ENCODE assay signal across 8 mouse cellular contexts in the genomic region with DNA sequence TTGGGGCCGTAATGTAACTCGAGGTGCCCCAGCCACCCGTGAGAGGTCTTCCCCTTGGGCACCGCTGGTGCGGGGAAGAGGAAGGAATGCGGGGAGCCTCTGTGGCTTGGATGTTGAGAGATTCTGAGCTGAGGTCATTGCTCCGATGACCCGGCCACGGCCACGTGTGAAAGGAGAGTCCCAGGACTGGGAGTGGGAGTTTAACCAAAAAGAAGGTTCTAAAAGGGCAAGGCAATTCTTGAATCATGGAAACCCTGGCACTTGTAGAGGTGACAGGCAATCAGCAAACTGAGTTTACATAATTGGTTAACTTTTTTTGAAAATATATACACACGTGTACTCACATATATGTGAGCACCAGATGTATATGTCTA. TPM values are rescaled to one million over a fixed set of nuclear protein-coding genes. Genes with fewer than 3 reads are reported as not detected.
DNase-seq lines count a peak whose midpoint lies in the region; ATAC-seq and TF ChIP-seq lines count a peak whose summit lies in the region.

No protein-coding gene starts in this region.

- 11% methylated on average over 11 of the region's 11 CpGs for WGBS in heart, embryonic 10.5 days
- 7% methylated on average over 11 of the region's 11 CpGs for WGBS in hindbrain, embryonic 10.5 days
- 9% methylated on average over 11 of the region's 11 CpGs for WGBS in liver, embryonic 16.5 days (ENCODE audit: insufficient replicate concordance)
- 11% methylated on average over 11 of the region's 11 CpGs for WGBS in thymus, adult 2 months

- no peak for TF ChIP-seq CTCF in thymus, adult 2 months (IDR thresholded peaks at IDR 0.05; ENCODE audit: borderline replicate concordance, control insufficient read depth, extremely low read depth, insufficient read depth, low read length, poor library complexity)

- peak overlapping the region; percentile 67 for H3K27ac ChIP-seq in heart, embryonic 10.5 days
- no peak overlapping the region for H3K27ac ChIP-seq in ES-E14 (ENCODE audit: insufficient read depth, low read depth, low read length, poor library complexity, severe bottlenecking)
- H3K27ac ChIP-seq in hindbrain, embryonic 10.5 days = peak overlapping the region; percentile 82
- no peak overlapping the region for H3K27ac ChIP-seq in liver, embryonic 16.5 days (ENCODE audit: low read length)
- H3K27ac ChIP-seq in thymus, adult 2 months (ENCODE audit: control insufficient read depth, insufficient read depth, low read length) = no peak overlapping the region

- DNase-seq in heart, embryonic 10.5 days (ENCODE audit: low spot score) = no peak
- no peak for DNase-seq in heart, postnatal 25 days (ENCODE audit: low spot score)
- DNase-seq in ES-E14 (ENCODE audit: low read depth, low spot score) = no peak
- no peak for DNase-seq in hindbrain, embryonic 10.5 days (ENCODE audit: low spot score)
- DNase-seq in thymus, adult 2 months = no peak
- DNase-seq in cerebellum, postnatal 25 days = no peak

- H3K9ac ChIP-seq in ES-E14 (ENCODE audit: insufficient read depth, low read depth, low read length, poor library complexity, severe bottlenecking) = peak overlapping the region; percentile 39; the same call in 1 of the 2 replicates
- H3K9ac ChIP-seq in liver, embryonic 16.5 days (ENCODE audit: low read depth, low read length) = no peak overlapping the region

- no peak for TF ChIP-seq POLR2A in thymus, adult 2 months (IDR thresholded peaks at IDR 0.05; ENCODE audit: control insufficient read depth, extremely low read depth, insufficient read depth, low read length, poor library complexity)

- peaks cover 66% of the 10 kb centered on the region for H3K27me3 ChIP-seq in heart, embryonic 10.5 days (ENCODE audit: insufficient read depth, poor library complexity, severe bottlenecking)
- peaks cover 62% of the 10 kb centered on the region for H3K27me3 ChIP-seq in hindbrain, embryonic 10.5 days (ENCODE audit: insufficient read depth, poor library complexity, severe bottlenecking)
- peaks cover 27% of the 10 kb centered on the region for H3K27me3 ChIP-seq in liver, embryonic 16.5 days (ENCODE audit: control insufficient read depth, insufficient read depth, low read depth, low read length)
- peaks cover 3% of the 10 kb centered on the region; the same call in 1 of the 2 replicates for H3K27me3 ChIP-seq in thymus, adult 2 months (ENCODE audit: control insufficient read depth, insufficient read depth, low read length)

- in situ Hi-C loops in ES-E14 (cut with MboI; ENCODE audit: low sequenced_read_pairs in 2 of 2, unreplicated experiment in 2 of 2) = loop anchor here in 1 of 2 experiments (25.0 kb wide), 1 partner anchor 243 kb away; a partner anchor contains a TSS

- H3K4me2 ChIP-seq in liver, embryonic 16.5 days (ENCODE audit: low read depth, low read length) = peak overlapping the region; percentile 60

- peaks cover 12% of the 10 kb centered on the region for H3K4me1 ChIP-seq in heart, embryonic 10.5 days
- peaks cover 2 to 4% of the 10 kb centered on the region in 2 experiments; a peak in 1 of 4 replicates for H3K4me1 ChIP-seq in ES-E14 (ENCODE audit: control insufficient read depth in 2 of 2, insufficient read depth in 2 of 2, low read length in 2 of 2, poor library complexity in 1 of 2)
- peaks cover 19% of the 10 kb centered on the region for H3K4me1 ChIP-seq in hindbrain, embryonic 10.5 days (replicated peaks)
- H3K4me1 ChIP-seq in liver, embryonic 16.5 days (ENCODE audit: control insufficient read depth, low read depth, low read length) = no peaks in the 10 kb centered on the region
- no peaks in the 10 kb centered on the region for H3K4me1 ChIP-seq in thymus, adult 2 months (replicated peaks; ENCODE audit: control insufficient read depth, insufficient read depth, low read length)

- H3K9me3 ChIP-seq in heart, embryonic 10.5 days = no peaks in the 10 kb centered on the region
- H3K9me3 ChIP-seq in ES-E14 (ENCODE audit: control insufficient read depth, insufficient read depth, low read depth, low read length) = no peaks in the 10 kb centered on the region
- no peaks in the 10 kb centered on the region for H3K9me3 ChIP-seq in hindbrain, embryonic 10.5 days
- H3K9me3 ChIP-seq in liver, embryonic 16.5 days (replicated peaks; ENCODE audit: control insufficient read depth, low read length) = no peaks in the 10 kb centered on the region

- no peak for ATAC-seq in liver, embryonic 16.5 days (ENCODE audit: low read depth)
- no peak for ATAC-seq in erythroid progenitor cell, adult 5-6 weeks (replicated peaks; ENCODE audit: low FRiP score, poor library complexity, severe bottlenecking)

- no peaks in the 10 kb centered on the region for H3K36me3 ChIP-seq in heart, embryonic 10.5 days
- H3K36me3 ChIP-seq in ES-E14 (ENCODE audit: control insufficient read depth, insufficient read depth, low read length, poor library complexity, severe bottlenecking) = no peaks in the 10 kb centered on the region
- H3K36me3 ChIP-seq in hindbrain, embryonic 10.5 days = no peaks in the 10 kb centered on the region
- no peaks in the 10 kb centered on the region for H3K36me3 ChIP-seq in liver, embryonic 16.5 days (ENCODE audit: control insufficient read depth, insufficient read depth)
- H3K36me3 ChIP-seq in thymus, adult 2 months (ENCODE audit: control insufficient read depth, insufficient read depth, low read length) = no peaks in the 10 kb centered on the region

- intact Hi-C loops in heart, postnatal 25 days (cut with DNase I) = no loop called here

- H3K4me3 ChIP-seq in heart, embryonic 10.5 days = peak overlapping the region; percentile 73
- H3K4me3 ChIP-seq in ES-E14 (ENCODE audit: insufficient read depth in 1 of 2, low read depth in 1 of 2, low read length in 2 of 2, poor library complexity in 1 of 2, severe bottlenecking in 1 of 2) = peak overlapping the region; percentile 75 to 91
- peak overlapping the region; percentile 76 for H3K4me3 ChIP-seq in hindbrain, embryonic 10.5 days
- H3K4me3 ChIP-seq in liver, embryonic 16.5 days (ENCODE audit: low read depth, low read length) = no peak overlapping the region
- no peak overlapping the region for H3K4me3 ChIP-seq in thymus, adult 2 months (ENCODE audit: control insufficient read depth, insufficient read depth, low read length)

TF ChIP-seq in ES-E14, 5 proteins besides CTCF, POLR2A, EP300 and RAD21:
- TF ChIP-seq ZC3H11A (IDR thresholded peaks at IDR 0.05; ENCODE audit: borderline replicate concordance, low read depth, low read length) (no peak), MAFK (IDR thresholded peaks at IDR 0.05; ENCODE audit: insufficient read depth, low read depth, low read length) (no peak), ZNF384 (IDR thresholded peaks at IDR 0.05; ENCODE audit: low read depth, low read length) (no peak), CHD2 (IDR thresholded peaks at IDR 0.05; ENCODE audit: low read depth, low read length) (no peak), HCFC1 (IDR thresholded peaks at IDR 0.05; ENCODE audit: borderline replicate concordance, insufficient read depth, low read length) (0 out of 2 replicates have a peak, but pooled peaks have one; percentile 8)

RNA-seq across cellular contexts. Expression of a gene that starts 0.4 kb away (rescaled TPM):
- 0.65 and 1.2 TPM in 2 replicates for polyA plus RNA-seq in heart, embryonic 10.5 days (2016; fragmentation: Nextera tagmentation; extraction: Ambion mirVana)
- not detected for total RNA-seq in heart, postnatal 25 days (2021)
- total RNA-seq in ES-E14 (2012; rRNA removed) = 0.76 and 1.1 TPM in 2 replicates
- polyA plus RNA-seq in hindbrain, embryonic 10.5 days (2016; fragmentation: Nextera tagmentation; extraction: Ambion mirVana) = 2.1 and 2.9 TPM in 2 replicates
- polyA plus RNA-seq in liver, embryonic 16.5 days (2015; fragmentation: Nextera tagmentation; extraction: Ambion mirVana) = 0.05 and 0.21 TPM in 2 replicates
- not detected in 2 replicates for total RNA-seq in erythroid progenitor cell, adult 5-6 weeks (2015; ENCODE audit: low replicate concordance)
- total RNA-seq in erythroid progenitor cell, adult 5-6 weeks (2017; ENCODE audit: low replicate concordance) = not detected in 2 replicates
- polyA plus RNA-seq in thymus, adult 2 months (2012; rRNA removed) = 0.94 TPM in 1 of 2 replicates, not detected in the other

RNA-seq across cellular contexts. Expression of a gene that starts 56.2 kb away (rescaled TPM):
- polyA plus RNA-seq in heart, embryonic 10.5 days (2016; fragmentation: Nextera tagmentation; extraction: Ambion mirVana) = 54.8 and 54.9 TPM in 2 replicates
- 10 to 100 TPM; 33.4 to 42.2 TPM for total RNA-seq in heart, postnatal 25 days (2021)
- 7.6 and 12.8 TPM in 2 replicates for total RNA-seq in ES-E14 (2012; rRNA removed)
- polyA plus RNA-seq in hindbrain, embryonic 10.5 days (2016; fragmentation: Nextera tagmentation; extraction: Ambion mirVana) = 41.5 and 55.9 TPM in 2 replicates
- polyA plus RNA-seq in liver, embryonic 16.5 days (2015; fragmentation: Nextera tagmentation; extraction: Ambion mirVana) = 7.4 and 7.6 TPM in 2 replicates
- total RNA-seq in erythroid progenitor cell, adult 5-6 weeks (2015; ENCODE audit: low replicate concordance) = 0.36 and 2.9 TPM in 2 replicates
- total RNA-seq in erythroid progenitor cell, adult 5-6 weeks (2017; ENCODE audit: low replicate concordance) = 2.3 and 2.4 TPM in 2 replicates
- 9.0 and 9.5 TPM in 2 replicates for polyA plus RNA-seq in thymus, adult 2 months (2012; rRNA removed)

Comparison
In these comparisons a context has a peak if more than half of its experiments do, and no peak if none do; other contexts are left out.
1. H3K27ac ChIP-seq: peak in heart, embryonic 10.5 days (single experiment) and hindbrain, embryonic 10.5 days (single experiment); none in ES-E14 (single experiment), liver, embryonic 16.5 days (single experiment) and thymus, adult 2 months (single experiment).
2. H3K4me3 ChIP-seq: peak in heart, embryonic 10.5 days (single experiment), ES-E14 (2 of 2) and hindbrain, embryonic 10.5 days (single experiment); none in liver, embryonic 16.5 days (single experiment) and thymus, adult 2 months (single experiment).